Mouse (Mus musculus): ENCODE measurements at regions not wholly inside any gene's neighbourhood (a gene's known extent, or its start where the extent isn't known, plus 50 kb on each side); places are given as distances from the start of the nearest gene placed in this dataset.

DNA sequence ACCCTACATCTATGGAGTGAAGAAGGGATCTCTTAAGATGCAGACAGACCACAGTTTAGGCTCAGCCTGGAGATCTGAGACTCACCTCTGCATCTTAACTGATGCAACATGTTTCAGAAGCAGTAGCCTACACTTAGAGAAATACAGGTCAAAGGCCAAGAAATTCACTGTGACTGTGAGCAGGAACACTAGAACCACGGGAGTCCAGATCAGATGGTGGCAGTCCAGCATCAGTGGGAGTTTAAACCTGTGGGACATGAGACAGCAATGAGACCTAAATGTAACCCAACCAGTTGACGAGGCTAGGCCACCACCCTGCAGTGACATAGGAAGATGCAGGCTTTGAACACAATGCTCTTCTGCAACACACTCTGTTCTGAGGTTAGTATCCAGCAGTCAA, 511.1 kb upstream of the Mgmt start:
- TF ChIP-seq CTCF (IDR thresholded peaks at IDR 0.05; ENCODE audit: insufficient read depth, low read length) (no peak), POLR2A (IDR thresholded peaks at IDR 0.05; ENCODE audit: borderline replicate concordance, extremely low read depth, low read depth, low read length) (no peak)

All from lung, adult 2 months (tissue).